Mouse (Mus musculus) liver, embryonic 14.5 days (tissue): ENCODE data around the gene Tmtc1.

ENCODE experiments used
- CTCF ChIP-seq: IDR thresholded peaks from 2 replicates; pipeline ENCODE4 v1.5.1; 2016; ENCODE audit warnings: antibody characterized with exemption, low read depth, control low read depth
- EP300 ChIP-seq: IDR thresholded peaks from 2 replicates; pipeline ENCODE4 v1.6.1; 2016; ENCODE audit warnings: antibody characterized with exemption, low read depth

GRCm38 (mm10) chr6:148371223-148371622, 73.0 kb downstream of the Tmtc1 start:
- TF ChIP-seq CTCF: peak; percentile 48; the same call in 1 of the 2 replicates
- TF ChIP-seq EP300: no peak
